Mouse (Mus musculus): ENCODE data around the gene Olfr110. TPM values are rescaled to one million over a fixed set of nuclear protein-coding genes. Genes with fewer than 3 reads are reported as not detected.
"Not testable (repeated sequence)": the region's sequence is repeated elsewhere in the genome, so short reads cannot be mapped to it uniquely, and the experiment has no call there.

The Olfr110 gene
- 0.07 TPM in 1 of 2 replicates, not detected in the other for polyA plus RNA-seq (2012; rRNA removed)

DNA sequence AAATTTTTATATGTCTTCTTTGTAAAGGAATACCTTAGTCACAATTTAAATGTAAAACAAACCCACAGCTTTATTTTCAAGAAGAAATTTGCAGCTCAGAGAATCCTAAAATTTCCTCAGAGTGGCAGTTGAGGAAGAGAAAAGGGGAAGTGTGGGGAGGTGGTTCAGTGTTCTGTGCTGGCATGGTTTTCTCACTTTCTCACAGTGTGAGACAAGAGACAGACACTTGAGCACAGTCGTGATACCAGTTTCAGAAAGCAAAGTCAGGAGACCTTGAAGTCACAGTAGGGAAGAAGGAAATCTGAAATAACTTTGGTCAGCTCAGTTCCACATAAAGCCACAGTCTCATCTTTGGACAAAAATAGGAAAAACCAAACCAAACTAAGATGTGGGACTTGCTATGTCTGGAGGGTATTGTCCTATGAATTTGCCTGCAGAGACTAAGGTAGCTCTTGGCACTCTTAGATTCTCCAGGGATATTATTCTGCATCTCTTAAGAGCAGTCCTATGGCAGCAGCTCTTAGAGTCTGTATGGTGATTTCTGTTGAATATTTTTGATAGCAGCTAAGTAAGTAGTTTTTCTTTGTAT is at the start of gene Olfr110:
Olfr110 (plus strand) TSS at position 539 of the 589 bp plus-strand sequence.
- Histone ChIP-seq H3K4me1 (ENCODE audit: control insufficient read depth, insufficient read depth, low read length) (no peaks in the 10 kb centered on the region), H3K4me3 (replicated peaks; ENCODE audit: extremely low read depth, low read depth, low read length) (no peak within 1 kb of the TSS)
- TF ChIP-seq CTCF (IDR thresholded peaks at IDR 0.05; ENCODE audit: insufficient read depth, low read length) (no peak), POLR2A (IDR thresholded peaks at IDR 0.05; ENCODE audit: borderline replicate concordance, extremely low read depth, low read depth, low read length) (no peak)
- DNase-seq: no peak
- 21% methylated on average over 1 of the region's 1 CpGs for WGBS

DNA sequence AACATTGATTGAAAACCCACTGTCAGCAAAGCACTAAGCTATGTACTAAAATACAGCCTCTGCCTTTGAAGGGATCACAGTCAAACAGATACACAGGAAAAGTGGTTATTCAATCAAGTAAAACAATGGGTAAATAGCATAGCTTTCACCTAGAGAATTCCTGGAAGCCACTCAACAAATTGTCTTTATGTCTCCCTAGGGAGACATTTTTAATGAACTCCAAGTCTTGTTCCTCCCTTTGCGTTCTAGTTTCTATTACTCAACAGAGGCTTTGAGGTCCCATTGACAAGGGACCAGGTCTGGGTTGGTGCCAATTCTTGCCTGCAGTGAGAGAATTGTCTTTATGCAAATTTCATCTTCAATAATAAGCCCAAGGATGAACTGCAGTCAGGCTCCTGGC is 47.1 kb upstream of the Olfr110 start, which contains the start of gene Olfr108:
Olfr108 (plus strand) TSS at position 301 of the 400 bp plus-strand sequence.
- no peak for DNase-seq
- TF ChIP-seq CTCF (IDR thresholded peaks at IDR 0.05; ENCODE audit: insufficient read depth, low read length) (no peak), POLR2A (IDR thresholded peaks at IDR 0.05; ENCODE audit: borderline replicate concordance, extremely low read depth, low read depth, low read length) (no peak)
- no peaks in the 10 kb centered on the region for H3K4me1 ChIP-seq (ENCODE audit: control insufficient read depth, insufficient read depth, low read length)
- WGBS: 90% methylated on average over 1 of the region's 1 CpGs
- H3K4me3 ChIP-seq (replicated peaks; ENCODE audit: extremely low read depth, low read depth, low read length): no peak within 1 kb of the TSS

DNA sequence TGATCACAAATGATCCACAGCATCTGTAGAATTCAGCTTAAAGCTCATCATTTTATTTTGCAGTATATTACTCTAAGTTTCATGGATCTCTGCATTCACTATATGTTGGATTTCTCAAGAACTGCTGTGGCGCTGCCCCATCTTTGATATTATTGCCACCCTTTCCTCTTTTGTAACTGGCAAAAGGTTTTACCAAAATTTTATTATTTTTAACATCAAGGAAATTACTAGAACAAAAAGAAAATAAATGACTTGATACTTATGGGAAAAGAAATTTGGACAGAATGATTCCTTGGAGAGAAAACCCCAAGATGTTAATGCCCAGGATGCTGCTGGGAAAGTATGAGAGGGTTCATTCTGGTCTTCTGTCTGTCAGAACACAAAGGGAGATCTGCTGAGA is 33.7 kb upstream of the Olfr110 start, which contains the start of gene Olfr109:
Olfr109 (plus strand) TSS at position 301 of the 400 bp plus-strand sequence.
- no peak within 1 kb of the TSS for H3K4me3 ChIP-seq (replicated peaks; ENCODE audit: extremely low read depth, low read depth, low read length)
- H3K4me1 ChIP-seq (ENCODE audit: control insufficient read depth, insufficient read depth, low read length): no peaks in the 10 kb centered on the region
- 93% methylated on average over 1 of the region's 1 CpGs for whole genome bisulfite sequencing
- TF ChIP-seq CTCF (IDR thresholded peaks at IDR 0.05; ENCODE audit: insufficient read depth, low read length): no peak
- TF ChIP-seq POLR2A (IDR thresholded peaks at IDR 0.05; ENCODE audit: borderline replicate concordance, extremely low read depth, low read depth, low read length): no peak
- no peak for DNase-seq

GRCm38 (mm10) chr17:37483452-37483851 is 8.8 kb upstream of the Olfr110 start, which contains the start of gene H2-M2:
Gene H2-M2 (minus strand): TSS chr17:37483552.
- TF ChIP-seq POLR2A (IDR thresholded peaks at IDR 0.05; ENCODE audit: borderline replicate concordance, extremely low read depth, low read depth, low read length): no peak
- no peak for TF ChIP-seq CTCF (IDR thresholded peaks at IDR 0.05; ENCODE audit: insufficient read depth, low read length)
- WGBS: 69% methylated on average over 2 of the region's 2 CpGs
- DNase-seq: no peak

DNA sequence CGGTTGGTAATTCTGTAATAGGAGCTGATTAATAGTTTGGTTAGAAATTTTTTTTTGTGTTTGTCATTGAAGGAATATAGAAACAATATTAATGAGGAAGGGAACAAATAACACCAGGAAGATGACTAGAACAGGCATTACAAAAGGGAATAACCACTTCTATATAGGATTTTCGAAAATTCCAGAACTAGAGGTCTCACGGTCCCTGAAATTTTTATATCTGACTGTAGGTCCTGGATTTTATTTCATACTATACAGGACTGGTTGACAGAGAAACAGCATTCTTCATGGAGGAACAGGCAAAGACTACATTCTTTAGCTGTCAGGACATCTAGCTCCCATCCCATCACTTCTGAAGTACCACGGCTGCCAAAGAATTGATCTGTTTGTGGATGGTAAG is 15.5 kb downstream of the Olfr110 start, which contains the start of gene Olfr111:
Olfr111 (plus strand) TSS at position 301 of the 400 bp plus-strand sequence.
- no peak within 1 kb of the TSS for H3K4me3 ChIP-seq (replicated peaks; ENCODE audit: extremely low read depth, low read depth, low read length)
- DNase-seq: no peak
- TF ChIP-seq POLR2A (IDR thresholded peaks at IDR 0.05; ENCODE audit: borderline replicate concordance, extremely low read depth, low read depth, low read length) (no peak), CTCF (IDR thresholded peaks at IDR 0.05; ENCODE audit: insufficient read depth, low read length) (no peak)
- H3K4me1 ChIP-seq (ENCODE audit: control insufficient read depth, insufficient read depth, low read length): no peaks in the 10 kb centered on the region
- WGBS: 79% methylated on average over 4 of the region's 4 CpGs

More at GRCm38 (mm10) chr17:37483452-37483851, 8.8 kb upstream of the Olfr110 start, which contains the start of gene H2-M2:
- no peaks in the 10 kb centered on the region for H3K4me1 ChIP-seq (ENCODE audit: control insufficient read depth, insufficient read depth, low read length)
- H3K4me3 ChIP-seq (replicated peaks; ENCODE audit: extremely low read depth, low read depth, low read length): no peak within 1 kb of the TSS

GRCm38 (mm10) chr17:37524612-37525011 is 32.3 kb downstream of the Olfr110 start:
- DNase-seq: not testable (repeated sequence)

GRCm38 (mm10) chr17:37525427-37525826 is 33.2 kb downstream of the Olfr110 start:
- DNase-seq; H3K4me3 ChIP-seq (replicated peaks; ENCODE audit: extremely low read depth, low read depth, low read length); H3K4me1 ChIP-seq (ENCODE audit: control insufficient read depth, insufficient read depth, low read length): not testable (repeated sequence)
- 48% methylated on average over 1 of the region's 1 CpGs for WGBS

More at GRCm38 (mm10) chr17:37524612-37525011, 32.3 kb downstream of the Olfr110 start:
- not testable (repeated sequence) for H3K4me1 ChIP-seq (ENCODE audit: control insufficient read depth, insufficient read depth, low read length); H3K4me3 ChIP-seq (replicated peaks; ENCODE audit: extremely low read depth, low read depth, low read length)

DNA sequence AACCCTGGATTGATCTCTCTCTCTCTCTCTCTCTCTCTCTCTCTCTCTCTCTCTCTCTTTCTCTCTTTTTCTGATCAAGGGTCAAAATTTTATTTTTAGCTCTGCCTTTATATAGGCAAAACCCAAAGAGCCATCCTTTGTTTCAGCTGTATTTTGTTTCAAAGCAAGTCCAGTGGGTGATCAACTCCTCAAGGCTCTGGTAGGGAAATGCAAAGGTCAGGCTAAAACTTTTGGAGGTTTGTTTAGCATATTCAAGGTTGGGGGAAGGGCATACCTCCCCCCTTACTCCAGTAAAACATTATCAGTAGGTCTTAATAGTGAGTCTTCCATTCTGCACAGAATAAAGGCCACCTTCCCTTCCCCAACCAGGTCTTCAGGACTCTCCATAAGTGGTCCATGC is 42.9 kb downstream of the Olfr110 start:
- TF ChIP-seq POLR2A (IDR thresholded peaks at IDR 0.05; ENCODE audit: borderline replicate concordance, extremely low read depth, low read depth, low read length) (no peak), CTCF (IDR thresholded peaks at IDR 0.05; ENCODE audit: insufficient read depth, low read length) (no peak)
- no peak overlapping the region for H3K4me3 ChIP-seq (replicated peaks; ENCODE audit: extremely low read depth, low read depth, low read length)
- H3K4me1 ChIP-seq (ENCODE audit: control insufficient read depth, insufficient read depth, low read length): no peaks in the 10 kb centered on the region
- no peak for DNase-seq

GRCm38 (mm10) chr17:37538416-37538815 is 46.1 kb downstream of the Olfr110 start:
- not testable (repeated sequence) for H3K4me1 ChIP-seq (ENCODE audit: control insufficient read depth, insufficient read depth, low read length); DNase-seq; H3K4me3 ChIP-seq (replicated peaks; ENCODE audit: extremely low read depth, low read depth, low read length)
- 19% methylated on average over 1 of the region's 1 CpGs for WGBS

DNA sequence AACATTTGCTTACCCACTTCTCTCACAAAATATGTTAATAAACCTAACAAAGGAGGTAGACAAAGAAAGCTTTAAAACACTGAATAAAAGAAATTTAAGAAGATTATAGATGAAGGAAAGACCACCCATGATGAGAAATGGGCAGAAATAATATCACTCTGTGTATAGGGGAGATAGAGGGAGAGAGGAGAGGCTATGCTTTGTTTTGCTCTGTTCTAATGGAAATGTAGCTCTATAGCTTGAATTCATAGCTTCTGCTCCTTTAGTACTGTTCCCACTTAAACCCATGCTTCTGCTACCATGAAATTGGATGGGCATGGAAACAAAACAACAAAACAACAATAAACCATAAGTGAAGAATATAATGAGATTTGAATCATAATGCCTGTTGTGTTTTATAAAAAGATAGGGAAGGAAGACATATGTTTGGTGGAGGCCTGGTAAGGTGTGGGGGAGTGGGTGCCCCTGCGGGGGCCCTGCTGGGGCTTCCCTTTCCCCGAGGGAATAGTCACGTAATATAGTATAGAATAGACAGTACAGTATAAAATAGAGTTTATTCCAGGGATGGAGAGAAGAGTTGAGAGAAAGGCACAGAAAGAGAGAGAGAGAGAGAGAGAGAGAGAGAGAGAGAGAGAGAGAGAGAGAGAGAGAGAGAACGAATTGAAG is 49.3 kb downstream of the Olfr110 start:
- H3K4me1 ChIP-seq (ENCODE audit: control insufficient read depth, insufficient read depth, low read length): no peaks in the 10 kb centered on the region
- WGBS: 80% methylated on average over 4 of the region's 4 CpGs
- H3K4me3 ChIP-seq (replicated peaks; ENCODE audit: extremely low read depth, low read depth, low read length): no peak overlapping the region
- no peak for DNase-seq
- no peak for TF ChIP-seq CTCF (IDR thresholded peaks at IDR 0.05; ENCODE audit: insufficient read depth, low read length)
- no peak for TF ChIP-seq POLR2A (IDR thresholded peaks at IDR 0.05; ENCODE audit: borderline replicate concordance, extremely low read depth, low read depth, low read length)
